Mouse (Mus musculus): ENCODE measurements around the gene Gpr18. TPM values are rescaled to one million over a fixed set of nuclear protein-coding genes. Genes with fewer than 3 reads are reported as not detected.

The Gpr18 gene
- polyA plus RNA-seq, 1 experiment from 2014 or later = 0.22 TPM

GRCm38 (mm10) chr14:121957176-121957871, 41.7 kb upstream of the Gpr18 start:
- 92% methylated on average over 10 of the region's 10 CpGs for WGBS (ENCODE audit: missing documents)
- Histone ChIP-seq H3K4me3 (ENCODE audit: inconsistent target) (no peak overlapping the region), H3K36me3 (ENCODE audit: inconsistent target) (no peaks in the 10 kb centered on the region), H3K79me2 (ENCODE audit: inconsistent target) (peaks cover 100% of the 10 kb centered on the region), H3K27ac (no peak overlapping the region)

GRCm38 (mm10) chr14:121956291-121956690, 40.7 kb upstream of the Gpr18 start:
- 52% methylated on average over 5 of the region's 5 CpGs for WGBS (ENCODE audit: missing documents)
- Histone ChIP-seq H3K36me3 (ENCODE audit: inconsistent target) (no peaks in the 10 kb centered on the region), H3K27ac (no peak overlapping the region), H3K4me3 (ENCODE audit: inconsistent target) (no peak overlapping the region), H3K79me2 (ENCODE audit: inconsistent target) (peaks cover 100% of the 10 kb centered on the region)

GRCm38 (mm10) chr14:121955176-121955795, 39.7 kb upstream of the Gpr18 start:
- Histone ChIP-seq H3K36me3 (ENCODE audit: inconsistent target) (no peaks in the 10 kb centered on the region), H3K79me2 (ENCODE audit: inconsistent target) (peaks cover 100% of the 10 kb centered on the region), H3K27ac (peak overlapping the region; percentile 10), H3K4me3 (ENCODE audit: inconsistent target) (no peak overlapping the region)
- 17% methylated on average over 5 of the region's 5 CpGs for WGBS (ENCODE audit: missing documents)

GRCm38 (mm10) chr14:121954608-121955007, 39.0 kb upstream of the Gpr18 start:
- Histone ChIP-seq H3K4me3 (ENCODE audit: inconsistent target) (no peak overlapping the region), H3K36me3 (ENCODE audit: inconsistent target) (no peaks in the 10 kb centered on the region), H3K27ac (peak overlapping the region; percentile 10; the same call in 1 of the 2 replicates), H3K79me2 (ENCODE audit: inconsistent target) (peaks cover 100% of the 10 kb centered on the region)
- WGBS (ENCODE audit: missing documents) = 92% methylated on average over 12 of the region's 12 CpGs

GRCm38 (mm10) chr14:121954129-121954528, 38.5 kb upstream of the Gpr18 start:
- no peaks in the 10 kb centered on the region for H3K36me3 ChIP-seq (ENCODE audit: inconsistent target)

GRCm38 (mm10) chr14:121952046-121952400, 36.4 kb upstream of the Gpr18 start:
- whole genome bisulfite sequencing (ENCODE audit: missing documents) = 83% methylated on average over 5 of the region's 5 CpGs
- no peak overlapping the region for H3K27ac ChIP-seq
- no peak overlapping the region for H3K4me3 ChIP-seq (ENCODE audit: inconsistent target)
- peaks cover 86% of the 10 kb centered on the region for H3K79me2 ChIP-seq (ENCODE audit: inconsistent target)
- H3K36me3 ChIP-seq (ENCODE audit: inconsistent target) = no peaks in the 10 kb centered on the region

More at GRCm38 (mm10) chr14:121954129-121954528, 38.5 kb upstream of the Gpr18 start:
- peaks cover 100% of the 10 kb centered on the region for H3K79me2 ChIP-seq (ENCODE audit: inconsistent target)
- no peak overlapping the region for H3K4me3 ChIP-seq (ENCODE audit: inconsistent target)
- no peak overlapping the region for H3K27ac ChIP-seq
- 94% methylated on average over 11 of the region's 11 CpGs for WGBS (ENCODE audit: missing documents)

GRCm38 (mm10) chr14:121951399-121952045, 35.9 kb upstream of the Gpr18 start:
- Histone ChIP-seq H3K4me3 (ENCODE audit: inconsistent target) (no peak overlapping the region), H3K36me3 (ENCODE audit: inconsistent target) (no peaks in the 10 kb centered on the region), H3K27ac (no peak overlapping the region), H3K79me2 (ENCODE audit: inconsistent target) (peaks cover 81% of the 10 kb centered on the region)
- WGBS (ENCODE audit: missing documents) = 92% methylated on average over 2 of the region's 2 CpGs

GRCm38 (mm10) chr14:121949897-121950296, 34.3 kb upstream of the Gpr18 start:
- WGBS (ENCODE audit: missing documents) = 72% methylated on average over 5 of the region's 5 CpGs
- no peak overlapping the region for H3K4me3 ChIP-seq (ENCODE audit: inconsistent target)
- no peak overlapping the region for H3K27ac ChIP-seq
- H3K79me2 ChIP-seq (ENCODE audit: inconsistent target) = peaks cover 70% of the 10 kb centered on the region
- H3K36me3 ChIP-seq (ENCODE audit: inconsistent target) = no peaks in the 10 kb centered on the region

- 100% methylated on average over 3 of the region's 3 CpGs for WGBS (ENCODE audit: missing documents)
- peaks cover 66% of the 10 kb centered on the region for H3K79me2 ChIP-seq (ENCODE audit: inconsistent target)
- H3K27ac ChIP-seq = no peak overlapping the region
- H3K4me3 ChIP-seq (ENCODE audit: inconsistent target) = no peak overlapping the region
- H3K36me3 ChIP-seq (ENCODE audit: inconsistent target) = no peaks in the 10 kb centered on the region
Measured at GRCm38 (mm10) chr14:121949436-121949835, 33.9 kb upstream of the Gpr18 start.

GRCm38 (mm10) chr14:121947966-121948365, 32.4 kb upstream of the Gpr18 start:
- no peak overlapping the region for H3K27ac ChIP-seq
- 86% methylated on average over 3 of the region's 3 CpGs for WGBS (ENCODE audit: missing documents)

GRCm38 (mm10) chr14:121947201-121947760, 31.7 kb upstream of the Gpr18 start:
- H3K27ac ChIP-seq = no peak overlapping the region

More at GRCm38 (mm10) chr14:121947966-121948365, 32.4 kb upstream of the Gpr18 start:
- no peaks in the 10 kb centered on the region for H3K36me3 ChIP-seq (ENCODE audit: inconsistent target)
- H3K4me3 ChIP-seq (ENCODE audit: inconsistent target) = no peak overlapping the region
- H3K79me2 ChIP-seq (ENCODE audit: inconsistent target) = peaks cover 51% of the 10 kb centered on the region

GRCm38 (mm10) chr14:121946728-121947127, 31.1 kb upstream of the Gpr18 start:
- Histone ChIP-seq H3K79me2 (ENCODE audit: inconsistent target) (peaks cover 39% of the 10 kb centered on the region), H3K27ac (no peak overlapping the region), H3K4me3 (ENCODE audit: inconsistent target) (no peak overlapping the region), H3K36me3 (ENCODE audit: inconsistent target) (no peaks in the 10 kb centered on the region)
- 87% methylated on average over 8 of the region's 8 CpGs for WGBS (ENCODE audit: missing documents)

More at GRCm38 (mm10) chr14:121947201-121947760, 31.7 kb upstream of the Gpr18 start:
- Histone ChIP-seq H3K79me2 (ENCODE audit: inconsistent target) (peaks cover 44% of the 10 kb centered on the region), H3K4me3 (ENCODE audit: inconsistent target) (no peak overlapping the region), H3K36me3 (ENCODE audit: inconsistent target) (no peaks in the 10 kb centered on the region)
- WGBS (ENCODE audit: missing documents) = 77% methylated on average over 8 of the region's 8 CpGs

- H3K79me2 ChIP-seq (ENCODE audit: inconsistent target) = peaks cover 33% of the 10 kb centered on the region
- H3K36me3 ChIP-seq (ENCODE audit: inconsistent target) = no peaks in the 10 kb centered on the region
- H3K4me3 ChIP-seq (ENCODE audit: inconsistent target) = no peak overlapping the region
- H3K27ac ChIP-seq = no peak overlapping the region
- 85% methylated on average over 5 of the region's 5 CpGs for WGBS (ENCODE audit: missing documents)
Measured at GRCm38 (mm10) chr14:121946131-121946530, 30.6 kb upstream of the Gpr18 start.

GRCm38 (mm10) chr14:121939582-121939981, 24.0 kb upstream of the Gpr18 start:
- no peaks in the 10 kb centered on the region for H3K36me3 ChIP-seq (ENCODE audit: inconsistent target)
- no peak overlapping the region for H3K4me3 ChIP-seq (ENCODE audit: inconsistent target)
- H3K27ac ChIP-seq = peak overlapping the region; percentile 91
- H3K79me2 ChIP-seq (ENCODE audit: inconsistent target) = peaks cover 7% of the 10 kb centered on the region; the same call in 1 of the 2 replicates
- WGBS (ENCODE audit: missing documents) = 97% methylated on average over 3 of the region's 3 CpGs
